Mouse (Mus musculus): ENCODE measurements around the gene Rab11a.

DNA sequence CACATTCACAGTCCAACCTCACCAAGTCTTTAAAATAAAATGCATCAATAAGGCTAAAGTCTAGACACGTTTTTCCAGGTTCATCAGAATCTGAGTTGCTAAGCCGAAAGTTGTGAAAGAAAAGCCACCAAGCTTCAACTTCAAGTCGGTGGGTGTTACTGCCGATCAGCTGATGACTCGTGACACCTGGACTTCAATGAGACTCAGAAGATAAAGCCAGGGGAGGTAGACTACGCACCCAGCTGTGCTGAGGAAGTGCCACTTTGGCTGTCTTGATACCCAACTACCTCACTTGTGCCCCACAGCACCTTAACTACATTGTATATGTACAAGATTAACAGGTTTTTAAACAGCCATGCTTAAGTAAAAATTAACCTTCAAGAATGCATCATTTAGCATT, 3.4 kb downstream of the Rab11a start:
- TF ChIP-seq CTCF (conservative IDR thresholded peaks at IDR 0.05; ENCODE audit: insufficient read depth, insufficient read length, low read depth, low read length) (no peak), POLR2A (IDR thresholded peaks at IDR 0.05; ENCODE audit: low read depth, low read length) (no peak)
